Mouse (Mus musculus) hindbrain, postnatal 0 days (tissue): Measurements from ENCODE around the gene Map7. TPM values are rescaled to one million over a fixed set of nuclear protein-coding genes. Genes with fewer than 3 reads are reported as not detected.

Source experiments
- ATAC-seq: fragments of 200-750 bp; cut with Nextera tagmentation; 2 replicates; pipeline ENCODE4 v1.8.0; 2017; ENCODE audit warnings: mild to moderate bottlenecking, moderate TSS enrichment, moderate library complexity
- DNase-seq: peaks from one replicate; pipeline ENCODE4 v3.0.0-alpha.2; 2015; ENCODE audit warnings: low spot score
- H3K27ac ChIP-seq: fragments of 300-500 bp; sonication (generic); 2 replicates; pipeline ENCODE4 v1.5.1; 2014; ENCODE audit warnings: mild to moderate bottlenecking
- H3K27me3 ChIP-seq: fragments of 300-500 bp; sonication (generic); 2 replicates; pipeline ENCODE4 v1.6.1; 2014; ENCODE audit warnings: low read length, mixed read lengths; ENCODE audit not compliant: insufficient read depth
- H3K36me3 ChIP-seq: fragments of 300-500 bp; sonication (generic); 2 replicates; pipeline ENCODE4 v1.6.1; 2014; ENCODE audit warnings: low read length, mixed read lengths; ENCODE audit not compliant: insufficient read depth
- H3K4me1 ChIP-seq: fragments of 300-500 bp; sonication (generic); 2 replicates; pipeline ENCODE4 v1.6.1; 2014; ENCODE audit warnings: antibody characterized with exemption, low read length, mixed read lengths; ENCODE audit not compliant: insufficient read depth
- H3K4me2 ChIP-seq: fragments of 300-500 bp; sonication (generic); 2 replicates; pipeline ENCODE4 v1.6.1; 2014; ENCODE audit warnings: low read depth, mild to moderate bottlenecking, low read length, moderate library complexity, mixed read lengths
- H3K4me3 ChIP-seq: fragments of 300-500 bp; sonication (generic); 2 replicates; pipeline ENCODE4 v1.5.1; 2014; ENCODE audit warnings: low read length
- H3K9ac ChIP-seq: fragments of 300-500 bp; sonication (generic); replicated peaks from 2 replicates; pipeline ENCODE4 v1.6.1; 2014; ENCODE audit warnings: mild to moderate bottlenecking, low read length, moderate library complexity, mixed read lengths
- H3K9me3 ChIP-seq: fragments of 300-500 bp; sonication (generic); 2 replicates; pipeline ENCODE4 v1.6.1; 2016; ENCODE audit warnings: low read length, mixed read lengths
- CTCF ChIP-seq: IDR thresholded peaks from 2 replicates; pipeline ENCODE4 v1.5.1; 2016; ENCODE audit warnings: antibody characterized with exemption, control low read depth, low read depth
- WGBS: fragments of 180-500 bp; shearing (Covaris S2); extraction: QIAGEN DNeasy Blood & Tissue Kit; methylation state at CpG from one replicate; pipeline ENCODE4 v1.1.7; 2014; 5-methylcytosine and 5-hydroxymethylcytosine counted together
- polyA plus RNA-seq: library from polyadenylated mRNA; unstranded; fragments of >200 nt; fragmentation: Nextera tagmentation; extraction: Ambion mirVana; gene quantifications from 2 replicates; pipeline ENCODE4 v1.2.1, GENCODE M21; 2015
- total RNA-seq: library from RNA; depleted of rRNA; stranded (reverse); fragments of >200 nt; gene quantifications from 2 replicates; pipeline ENCODE4 v1.2.3, GENCODE M21; 2014

Gene Map7
- total and polyA plus RNA-seq, 2 experiments from 2014 or later: 6.2 to 15.1 TPM

- no peaks in the 10 kb centered on the region for H3K36me3 ChIP-seq
- H3K4me2 ChIP-seq: no peak overlapping the region
- no peaks in the 10 kb centered on the region for H3K27me3 ChIP-seq
- no peaks in the 10 kb centered on the region for H3K9me3 ChIP-seq
- no peak overlapping the region for H3K4me3 ChIP-seq
- no peak for TF ChIP-seq CTCF
- ATAC-seq (no peak), DNase-seq (no peak)
- H3K27ac ChIP-seq: no peak overlapping the region
- no peaks in the 10 kb centered on the region; the same call in 1 of the 2 replicates for H3K4me1 ChIP-seq
- WGBS: 95% methylated on average over 6 of the region's 6 CpGs
- no peak overlapping the region for H3K9ac ChIP-seq
Observed at GRCm38 (mm10) chr10:20203502-20203901, 55.2 kb downstream of the Map7 start.

- whole genome bisulfite sequencing: 29% methylated on average over 20 of the region's 20 CpGs
Observed at GRCm38 (mm10) chr10:20204696-20205431, 56.6 kb downstream of the Map7 start.

GRCm38 (mm10) chr10:20206966-20207365 lies 58.7 kb downstream of the Map7 start:
- no peak for DNase-seq
- H3K9me3 ChIP-seq: no peaks in the 10 kb centered on the region
- H3K4me2 ChIP-seq: no peak overlapping the region
- H3K36me3 ChIP-seq: no peaks in the 10 kb centered on the region
- H3K4me1 ChIP-seq: no peaks in the 10 kb centered on the region; the same call in 1 of the 2 replicates
- 80% methylated on average over 7 of the region's 7 CpGs for WGBS
- H3K27ac ChIP-seq: no peak overlapping the region
- H3K4me3 ChIP-seq: no peak overlapping the region
- ATAC-seq: no peak
- no peak for TF ChIP-seq CTCF
- H3K27me3 ChIP-seq: no peaks in the 10 kb centered on the region
- H3K9ac ChIP-seq: no peak overlapping the region

More at GRCm38 (mm10) chr10:20204696-20205431, 56.6 kb downstream of the Map7 start:
- DNase-seq (no peak), ATAC-seq (no peak)
- Histone ChIP-seq H3K4me1 (no peaks in the 10 kb centered on the region; the same call in 1 of the 2 replicates), H3K9ac (no peak overlapping the region), H3K27ac (no peak overlapping the region), H3K4me2 (no peak overlapping the region), H3K36me3 (no peaks in the 10 kb centered on the region), H3K9me3 (no peaks in the 10 kb centered on the region), H3K27me3 (no peaks in the 10 kb centered on the region), H3K4me3 (no peak overlapping the region)
- TF ChIP-seq CTCF: no peak

DNA sequence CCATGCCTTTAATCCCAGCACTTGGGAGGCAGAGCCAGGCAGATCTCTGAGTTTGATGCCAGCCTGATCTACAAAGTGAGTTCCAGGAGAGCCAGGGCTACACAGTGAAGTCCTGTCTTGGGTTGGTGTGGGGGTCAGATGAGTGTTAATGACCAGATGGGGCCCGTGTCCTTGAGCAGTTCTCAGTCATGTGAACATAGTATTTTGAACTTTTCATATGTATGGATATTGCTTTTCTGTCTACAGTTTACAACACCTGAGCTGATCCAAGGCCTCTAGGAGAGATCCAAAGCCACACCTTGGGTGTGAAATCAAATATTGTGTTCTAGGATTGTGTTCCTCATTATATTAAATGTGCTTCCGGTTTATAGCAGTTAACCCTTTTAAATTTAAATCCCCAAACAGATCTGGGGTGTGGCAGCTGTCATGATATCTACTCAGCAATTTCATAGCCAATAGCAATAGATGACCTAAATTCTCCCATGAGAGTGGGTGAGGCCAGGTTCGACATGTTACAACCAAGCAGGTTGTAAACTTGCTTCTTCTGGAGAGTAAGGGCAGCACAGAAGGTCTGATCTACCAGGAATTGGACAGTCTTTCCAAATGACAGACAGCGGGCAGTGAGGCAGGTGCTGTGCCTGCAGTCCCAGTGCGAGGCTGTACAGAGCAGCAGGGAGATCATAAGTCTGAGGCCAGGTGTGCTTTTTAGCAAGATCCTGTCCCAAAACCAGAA lies 61.5 kb downstream of the Map7 start:
- H3K27me3 ChIP-seq: no peaks in the 10 kb centered on the region
- H3K36me3 ChIP-seq: no peaks in the 10 kb centered on the region
- H3K9me3 ChIP-seq: no peaks in the 10 kb centered on the region
- H3K27ac ChIP-seq: no peak overlapping the region
- no peak overlapping the region for H3K4me2 ChIP-seq
- no peaks in the 10 kb centered on the region; the same call in 1 of the 2 replicates for H3K4me1 ChIP-seq
- DNase-seq (no peak), ATAC-seq (no peak)
- WGBS: 93% methylated on average over 5 of the region's 5 CpGs
- no peak overlapping the region for H3K9ac ChIP-seq
- no peak for TF ChIP-seq CTCF
- H3K4me3 ChIP-seq: no peak overlapping the region

DNA sequence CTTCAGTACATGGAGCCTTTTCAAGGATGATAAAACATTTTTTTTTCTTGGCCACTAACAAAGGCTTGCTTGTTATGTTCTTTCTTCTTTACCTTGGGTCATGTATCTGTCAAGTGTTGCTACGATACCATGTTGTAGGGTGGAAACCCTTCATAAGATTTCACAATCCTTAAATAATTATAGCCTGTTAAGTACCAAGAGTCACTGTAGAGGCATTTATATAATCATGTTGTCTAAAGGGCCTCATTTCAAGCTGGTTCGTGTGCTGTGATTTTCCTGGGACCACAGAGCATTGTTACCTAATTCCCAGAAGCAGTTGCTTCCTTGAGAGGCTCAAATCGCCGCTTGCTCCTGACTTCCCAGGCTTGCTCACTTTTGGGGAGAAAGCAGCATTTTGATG lies 66.1 kb downstream of the Map7 start:
- Histone ChIP-seq H3K9ac (no peak overlapping the region), H3K36me3 (no peaks in the 10 kb centered on the region), H3K4me3 (no peak overlapping the region), H3K27me3 (no peaks in the 10 kb centered on the region), H3K4me2 (no peak overlapping the region), H3K4me1 (no peaks in the 10 kb centered on the region), H3K27ac (no peak overlapping the region), H3K9me3 (no peaks in the 10 kb centered on the region)
- TF ChIP-seq CTCF: no peak
- 76% methylated on average over 4 of the region's 4 CpGs for WGBS
- no peak for DNase-seq
- ATAC-seq: no peak

GRCm38 (mm10) chr10:20216982-20217381 lies 68.7 kb downstream of the Map7 start:
- Histone ChIP-seq H3K27me3 (no peaks in the 10 kb centered on the region), H3K4me3 (no peak overlapping the region), H3K36me3 (no peaks in the 10 kb centered on the region), H3K4me2 (no peak overlapping the region), H3K9ac (no peak overlapping the region), H3K9me3 (no peaks in the 10 kb centered on the region), H3K4me1 (no peaks in the 10 kb centered on the region), H3K27ac (no peak overlapping the region)
- no peak for DNase-seq
- 80% methylated on average over 6 of the region's 6 CpGs for WGBS
- no peak for TF ChIP-seq CTCF
- no peak for ATAC-seq

DNA sequence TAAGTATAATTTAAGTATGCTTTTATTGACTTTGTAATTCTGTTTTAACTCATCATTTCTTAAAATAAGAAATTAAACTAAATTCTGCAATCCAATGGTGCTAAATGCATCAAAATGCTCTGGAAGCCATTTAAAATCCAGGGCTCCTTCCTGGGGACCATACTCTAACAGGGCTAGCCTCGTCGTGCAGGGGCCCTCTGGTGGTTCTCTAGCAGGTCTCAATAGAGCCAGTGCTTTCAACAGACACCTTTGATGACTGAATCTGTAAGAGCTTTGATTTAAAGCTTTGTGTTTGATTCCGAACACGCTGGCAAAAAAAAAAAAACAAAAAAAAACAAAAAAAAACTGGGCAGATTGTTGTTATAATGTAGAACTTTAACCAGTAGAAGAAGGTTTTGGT lies 70.6 kb downstream of the Map7 start:
- H3K4me1 ChIP-seq: no peaks in the 10 kb centered on the region
- 82% methylated on average over 4 of the region's 4 CpGs for WGBS
- no peak overlapping the region for H3K27ac ChIP-seq
- H3K4me2 ChIP-seq: no peak overlapping the region
- no peaks in the 10 kb centered on the region for H3K9me3 ChIP-seq
- no peak for TF ChIP-seq CTCF
- H3K36me3 ChIP-seq: no peaks in the 10 kb centered on the region
- no peaks in the 10 kb centered on the region for H3K27me3 ChIP-seq
- H3K4me3 ChIP-seq: no peak overlapping the region
- no peak for DNase-seq
- ATAC-seq: no peak
- no peak overlapping the region for H3K9ac ChIP-seq
